Mouse (Mus musculus): ENCODE data around the gene Pigr. TPM values are rescaled to one million over a fixed set of nuclear protein-coding genes. Genes with fewer than 3 reads are reported as not detected.

The Pigr gene
- 822 and 919 TPM in 2 replicates for polyA plus RNA-seq (2012; rRNA removed)

DNA sequence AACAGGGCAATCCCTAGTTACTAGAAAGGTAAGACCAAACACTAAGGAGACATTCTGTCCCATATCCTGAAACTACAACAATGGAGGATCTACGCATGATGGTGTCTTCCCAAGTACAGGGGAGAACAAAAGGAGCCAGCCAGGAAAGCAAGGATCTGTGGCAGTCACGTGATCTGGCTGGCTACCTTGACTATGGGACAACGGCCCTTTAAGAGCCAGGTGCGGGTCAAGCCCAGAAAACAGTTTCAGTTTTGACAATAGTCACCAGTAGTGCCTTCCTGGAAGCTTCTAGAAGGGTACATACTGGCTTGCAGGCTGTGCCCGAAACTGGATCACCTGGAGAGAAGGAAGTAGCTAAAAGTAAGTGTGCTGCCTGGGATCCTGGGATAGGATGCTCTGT lies at the start of gene Pigr:
Gene Pigr (plus strand): TSS at position 237 of the 400 bp plus-strand sequence.

DNA sequence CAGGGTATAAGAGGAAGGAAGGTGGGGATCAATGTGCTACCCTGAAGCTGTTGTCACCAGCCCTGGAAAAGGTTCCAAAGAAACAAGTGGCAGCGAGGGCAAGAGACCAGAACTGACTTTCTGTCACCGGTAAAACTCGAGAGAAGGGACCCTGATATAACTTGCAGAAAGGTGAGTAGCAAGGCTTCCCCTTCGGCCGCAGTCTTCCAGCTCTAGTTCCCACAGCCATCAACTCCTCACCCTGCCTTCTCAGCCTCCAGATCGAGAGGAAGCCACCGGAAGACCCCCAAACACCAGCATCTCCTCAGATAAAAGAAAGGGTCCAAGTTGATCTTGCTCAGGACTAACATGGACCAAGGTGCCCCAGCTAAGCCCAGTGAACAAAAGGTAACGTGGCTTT lies 25.9 kb upstream of the Pigr start, which contains the start of gene Fcamr:
Gene Fcamr (plus strand): TSS at position 301 of the 400 bp plus-strand sequence.

DNA sequence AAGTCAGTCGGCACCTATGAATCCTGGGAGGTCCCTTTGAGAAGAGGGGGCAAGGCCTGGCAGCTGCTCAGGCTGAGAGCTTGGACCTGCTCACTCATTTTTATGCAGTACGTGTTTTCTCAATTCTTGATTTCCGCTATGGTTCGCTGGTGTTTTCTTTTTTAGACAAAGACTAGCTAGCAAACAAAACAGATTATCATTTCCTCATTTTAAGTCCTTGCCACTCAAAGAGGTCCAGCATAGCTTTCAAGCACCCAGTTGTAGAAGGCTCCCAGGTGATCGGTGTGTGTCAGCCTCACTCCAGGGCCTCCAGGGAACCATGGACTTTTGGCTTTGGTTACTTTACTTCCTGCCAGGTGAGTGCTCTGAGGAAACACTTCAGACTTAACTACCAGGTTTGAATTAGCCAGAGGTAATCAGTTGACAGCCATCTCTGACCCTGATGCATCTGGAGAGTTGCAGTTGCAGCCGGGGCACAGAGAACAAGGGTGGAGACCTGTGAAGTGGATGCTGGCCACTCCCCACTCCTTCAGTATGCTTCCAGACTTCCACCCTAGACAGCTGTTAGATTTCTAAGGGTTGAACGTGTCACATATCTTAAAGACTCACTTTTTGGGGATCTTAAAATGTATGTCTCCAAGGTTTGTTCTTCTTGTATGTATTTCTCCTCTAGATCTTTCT lies 39.2 kb downstream of the Pigr start, which contains the start of gene Fcmr:
Gene Fcmr (plus strand): TSS at position 129 of the 681 bp plus-strand sequence.

DNA sequence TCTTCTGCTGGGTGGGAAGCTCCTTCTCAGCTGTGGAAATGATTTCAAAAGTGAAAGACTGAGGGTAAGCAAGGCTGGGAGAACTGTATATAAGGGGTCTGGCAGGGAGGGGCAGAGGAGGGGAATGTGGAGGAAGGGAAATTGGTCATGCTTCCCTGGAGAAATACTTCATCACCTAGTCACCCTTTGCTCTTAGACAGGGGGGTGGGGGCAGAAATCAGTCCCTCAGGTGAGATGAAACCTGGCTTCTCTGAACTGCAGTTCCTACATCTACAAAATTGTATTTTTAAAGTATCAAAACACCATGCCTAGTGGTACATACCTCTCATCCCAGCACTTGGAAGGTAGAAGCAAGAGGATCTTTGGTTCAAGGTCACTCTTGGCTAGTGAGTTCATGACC lies 60.9 kb downstream of the Pigr start, which contains the start of gene Il24:
Gene Il24 (minus strand): TSS at position 101 of the 400 bp plus-strand sequence.

Other genes with a start within 250 kb of the Pigr start
- gene Zp3r, start 197.1 kb upstream of the Pigr start, polyA plus RNA-seq (2012; rRNA removed) = not detected in 2 replicates
- gene C4bp, start 165.1 kb upstream of the Pigr start, polyA plus RNA-seq (2012; rRNA removed) = 1.4 and 1.9 TPM in 2 replicates
- gene Gm29427, start 110.9 kb upstream of the Pigr start, polyA plus RNA-seq (2012; rRNA removed) = not detected in 2 replicates
- gene Yod1, start 109.4 kb upstream of the Pigr start, polyA plus RNA-seq (2012; rRNA removed) = 1.2 and 1.5 TPM in 2 replicates
- gene Pfkfb2, start 97.4 kb upstream of the Pigr start, polyA plus RNA-seq (2012; rRNA removed) = 7.4 and 8.7 TPM in 2 replicates
- gene AA986860, start 94.7 kb upstream of the Pigr start, polyA plus RNA-seq (2012; rRNA removed) = 5.8 and 8.9 TPM in 2 replicates
- 0.78 and 1.6 TPM in 2 replicates for gene Fcamr, start 25.8 kb upstream of the Pigr start, polyA plus RNA-seq (2012; rRNA removed)
- 9.3 and 13.9 TPM in 2 replicates for gene Fcmr, start 39.0 kb downstream of the Pigr start, polyA plus RNA-seq (2012; rRNA removed)
- not detected in 2 replicates for gene Il24, start 60.8 kb downstream of the Pigr start, polyA plus RNA-seq (2012; rRNA removed)
- not detected in 2 replicates for gene Il20, start 84.8 kb downstream of the Pigr start, polyA plus RNA-seq (2012; rRNA removed)
- not detected in 2 replicates for gene Il19, start 113.4 kb downstream of the Pigr start, polyA plus RNA-seq (2012; rRNA removed)
- 0.20 TPM in 1 of 2 replicates, not detected in the other for gene Il10, start 193.2 kb downstream of the Pigr start, polyA plus RNA-seq (2012; rRNA removed)

Data from colon, adult 2 months (tissue).